Mouse (Mus musculus) CD4-positive, CD25-positive, alpha-beta regulatory T cell, adult 9 weeks (primary cell): ENCODE measurements around the gene Msi1. TPM values are rescaled to one million over a fixed set of nuclear protein-coding genes. Genes with fewer than 3 reads are reported as not detected.

ENCODE experiments used
- polyA plus RNA-seq: library from polyadenylated mRNA; unstranded; fragments of 100-300 nt; shearing (Covaris generic); gene quantifications from one replicate; pipeline ENCODE4 v1.2.1, GENCODE M21; 2017

The Msi1 gene
- not detected for polyA plus RNA-seq

DNA sequence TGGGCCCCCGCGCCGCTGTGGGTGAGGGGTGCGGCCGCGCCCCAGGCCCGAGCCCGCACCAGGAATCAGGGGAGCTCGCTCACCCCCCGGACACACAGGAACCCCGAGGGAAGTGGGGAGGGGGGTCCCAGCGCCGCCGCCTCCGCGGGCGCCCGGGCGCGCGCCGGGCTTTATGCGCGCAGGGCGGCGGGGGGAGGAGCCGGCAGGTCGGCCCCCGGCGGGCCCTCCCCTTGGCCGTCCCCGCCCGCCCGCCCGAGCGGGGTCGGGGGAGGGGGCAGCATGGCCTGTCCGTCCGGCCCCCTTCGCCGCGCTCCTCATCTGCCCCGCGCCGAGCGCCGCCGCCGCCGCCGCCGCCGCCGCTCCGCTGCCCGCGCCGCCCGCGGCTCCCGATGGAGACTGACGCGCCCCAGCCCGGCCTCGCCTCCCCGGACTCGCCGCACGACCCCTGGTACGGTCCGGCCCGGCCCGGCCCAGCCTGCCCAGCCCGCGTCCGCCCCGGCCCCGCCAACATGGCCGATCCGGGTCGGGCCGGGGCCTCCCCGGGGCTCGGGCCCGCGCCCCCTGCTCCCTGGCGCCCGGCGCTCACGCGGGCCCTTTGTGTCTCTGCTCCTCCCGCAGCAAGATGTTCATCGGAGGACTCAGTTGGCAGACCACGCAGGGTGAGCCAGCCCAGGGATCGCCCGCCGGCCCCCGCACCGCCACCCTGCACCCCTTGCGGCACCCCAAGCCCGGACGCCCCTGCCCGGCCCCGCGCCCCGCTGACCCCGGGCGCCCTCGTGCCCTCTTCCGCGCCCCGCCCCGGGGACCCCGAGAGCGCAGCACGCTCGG is at the start of gene Msi1:
Msi1 (plus strand) TSS at position 241 of the 828 bp plus-strand sequence.

DNA sequence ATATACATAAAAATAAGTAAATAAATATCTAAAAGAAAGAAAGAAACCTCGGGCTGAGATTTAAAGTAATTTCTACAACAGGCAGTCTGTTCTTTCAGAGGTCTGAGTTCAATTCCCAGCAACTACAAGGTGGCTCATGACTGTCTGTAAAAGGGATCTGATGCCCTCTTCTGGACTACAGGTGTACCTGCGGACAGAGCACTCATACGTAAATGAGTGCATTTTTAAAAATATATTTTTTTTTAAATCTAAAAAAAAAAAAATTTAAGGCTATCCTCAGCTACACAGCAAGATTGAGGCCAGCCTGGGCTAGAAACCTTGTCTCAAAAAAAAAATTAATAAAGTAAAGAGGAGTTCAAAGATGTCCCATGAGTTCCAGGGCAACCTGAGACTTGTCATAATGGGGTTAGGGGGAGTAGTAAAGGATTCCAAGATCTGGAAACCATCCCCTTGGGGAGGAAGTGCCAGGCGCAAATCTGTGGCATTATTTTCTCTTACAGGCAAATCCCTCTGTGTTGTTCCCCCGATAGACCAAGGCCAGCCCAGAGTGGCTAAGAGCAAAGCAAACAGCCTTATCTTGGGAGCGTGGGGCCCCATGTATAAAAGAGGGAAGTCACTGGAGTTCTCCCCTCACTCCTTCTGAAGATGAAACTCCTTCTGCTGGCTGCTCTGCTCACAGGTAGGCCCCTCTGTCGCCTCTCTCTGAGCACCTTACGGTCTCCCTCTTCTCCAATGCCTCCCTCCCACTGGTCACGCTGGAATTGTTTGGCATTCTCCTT is 36.4 kb downstream of the Msi1 start, which contains the start of gene Pla2g1b:
Pla2g1b (plus strand) TSS at position 621 of the 779 bp plus-strand sequence.

DNA sequence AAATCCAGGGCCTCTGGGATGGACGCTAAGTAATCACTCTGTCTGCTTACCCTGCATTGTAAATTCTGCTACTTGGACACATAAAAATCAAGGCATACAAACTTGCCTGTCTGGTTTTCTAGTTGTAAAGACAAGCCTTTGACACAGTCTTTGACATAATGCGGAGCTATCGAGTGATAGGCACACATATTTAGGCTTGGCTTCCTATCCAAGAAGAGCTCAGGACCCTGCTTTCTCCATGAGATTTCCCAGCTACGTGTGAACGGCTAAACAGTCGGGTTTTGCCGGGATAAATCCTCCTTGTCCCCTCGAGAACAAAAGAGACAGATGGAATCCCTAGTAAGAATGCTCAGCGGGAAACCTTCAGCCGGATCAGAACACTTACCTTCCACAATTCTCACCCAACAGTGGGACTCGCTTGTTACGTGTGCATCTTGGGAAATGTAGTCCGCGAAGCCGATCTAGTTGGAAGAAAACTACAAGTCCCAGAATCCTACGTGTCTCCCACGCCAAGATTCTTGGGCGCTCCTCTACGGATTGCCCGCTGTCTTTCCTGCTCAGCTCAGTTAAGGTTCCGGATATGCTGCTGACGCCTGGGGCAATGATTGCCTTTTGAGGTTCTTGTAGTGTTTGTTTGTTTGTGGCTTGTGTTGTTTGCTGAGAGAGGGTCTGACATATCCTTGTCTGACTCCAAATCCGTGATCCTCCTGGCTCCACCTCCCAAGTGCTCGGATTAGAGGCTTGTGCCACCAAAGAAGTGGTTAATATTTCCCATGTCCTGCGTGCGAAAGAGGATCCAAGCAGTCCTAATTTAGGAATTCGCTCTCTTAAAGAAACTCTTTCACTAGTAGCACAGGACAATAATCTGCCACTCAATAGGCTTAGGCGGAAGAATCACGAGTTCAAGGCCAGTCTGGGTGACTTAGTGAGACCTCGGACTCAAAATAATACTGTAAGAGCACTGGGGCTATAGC is 54.8 kb downstream of the Msi1 start, which contains the start of gene Sirt4:
Sirt4 (minus strand) TSS at position 779 of the 974 bp plus-strand sequence.

Other genes with a start within 250 kb of the Msi1 start
- gene Cabp1, start 235.2 kb upstream of the Msi1 start, polyA plus RNA-seq: 0.37 TPM
- 84.8 TPM for gene Pop5, start 193.8 kb upstream of the Msi1 start, polyA plus RNA-seq
- 16.4 TPM for gene Rnf10, start 156.7 kb upstream of the Msi1 start, polyA plus RNA-seq
- 50.7 TPM for gene Coq5, start 149.9 kb upstream of the Msi1 start, polyA plus RNA-seq
- 581 TPM for gene Dynll1, start 128.6 kb upstream of the Msi1 start, polyA plus RNA-seq
- gene Srsf9, start 102.4 kb upstream of the Msi1 start, polyA plus RNA-seq: 11.6 TPM
- gene Gatc, start 88.4 kb upstream of the Msi1 start, polyA plus RNA-seq: 18.8 TPM
- gene Triap1, start 88.4 kb upstream of the Msi1 start, polyA plus RNA-seq: 67.5 TPM
- gene Cox6a1, start 80.6 kb upstream of the Msi1 start, polyA plus RNA-seq: 572 TPM
- not detected for gene Pla2g1b, start 36.7 kb downstream of the Msi1 start, polyA plus RNA-seq
- gene Sirt4, start 55.1 kb downstream of the Msi1 start, polyA plus RNA-seq: 22.0 TPM
- gene Pxn, start 77.1 kb downstream of the Msi1 start, polyA plus RNA-seq: 51.4 TPM
- 2,605 TPM for gene Rplp0, start 129.9 kb downstream of the Msi1 start, polyA plus RNA-seq
- 45.1 TPM for gene Gcn1l1, start 135.7 kb downstream of the Msi1 start, polyA plus RNA-seq
- gene Rab35, start 202.3 kb downstream of the Msi1 start, polyA plus RNA-seq: 5.0 TPM